Mouse (Mus musculus) neural tube, embryonic 11.5 days (tissue): ENCODE results near the gene Igf2bp3. TPM values are rescaled to one million over a fixed set of nuclear protein-coding genes. Genes with fewer than 3 reads are reported as not detected.

Experiments
- ATAC-seq: fragments of 200-750 bp; cut with Nextera tagmentation; 2 replicates; pipeline ENCODE4 v1.8.0; 2017; ENCODE audit warnings: moderate number of reproducible peaks, mild to moderate bottlenecking, moderate TSS enrichment, moderate library complexity; ENCODE audit not compliant: insufficient read depth, low FRiP score, low TSS enrichment
- DNase-seq: peaks from one replicate; pipeline ENCODE4 v3.0.0-alpha.2; 2015; ENCODE audit warnings: low spot score
- H3K27ac ChIP-seq: fragments of 300-500 bp; sonication (generic); 2 replicates; pipeline ENCODE4 v1.5.1; 2014; ENCODE audit warnings: low read depth, mild to moderate bottlenecking, low read length
- H3K27me3 ChIP-seq: fragments of 300-500 bp; sonication (generic); 2 replicates; pipeline ENCODE4 v1.6.1; 2014; ENCODE audit warnings: mild to moderate bottlenecking, low read length, mixed read lengths; ENCODE audit not compliant: control insufficient read depth, insufficient read depth
- H3K36me3 ChIP-seq: fragments of 300-500 bp; sonication (generic); 2 replicates; pipeline ENCODE4 v1.6.1; 2014; ENCODE audit warnings: mild to moderate bottlenecking, low read length, moderate library complexity, mixed read lengths; ENCODE audit not compliant: control insufficient read depth, insufficient read depth
- H3K4me1 ChIP-seq: fragments of 300-500 bp; sonication (generic); 2 replicates; pipeline ENCODE4 v1.6.1; 2014; ENCODE audit warnings: low read length, mixed read lengths; ENCODE audit not compliant: control insufficient read depth, insufficient read depth
- H3K4me2 ChIP-seq: fragments of 300-500 bp; sonication (generic); 2 replicates; pipeline ENCODE4 v1.6.1; 2014; ENCODE audit warnings: low read depth, mild to moderate bottlenecking, moderate library complexity
- H3K4me3 ChIP-seq: fragments of 300-500 bp; sonication (generic); 2 replicates; pipeline ENCODE4 v1.5.1; 2014; ENCODE audit warnings: low read depth, low read length
- H3K9ac ChIP-seq: fragments of 300-500 bp; sonication (generic); 2 replicates; pipeline ENCODE4 v1.6.1; 2014; ENCODE audit warnings: mild to moderate bottlenecking, low read length
- H3K9me3 ChIP-seq: fragments of 300-500 bp; sonication (generic); 2 replicates; pipeline ENCODE4 v1.6.1; 2016; ENCODE audit warnings: low read length; ENCODE audit not compliant: control insufficient read depth
- WGBS: fragments of 180-500 bp; shearing (Covaris S2); extraction: QIAGEN DNeasy Blood & Tissue Kit; methylation state at CpG from one replicate; pipeline ENCODE4 v1.1.7; 2014; 5-methylcytosine and 5-hydroxymethylcytosine counted together
- polyA plus RNA-seq: library from polyadenylated mRNA; unstranded; fragments of >200 nt; fragmentation: Nextera tagmentation; extraction: Ambion mirVana; gene quantifications from 2 replicates; pipeline ENCODE4 v1.2.1, GENCODE M21; 2014

The Igf2bp3 gene
- polyA plus RNA-seq, 1 experiment from 2014 or later: 130 TPM

GRCm38 (mm10) chr6:49173674-49174073 is 41.1 kb downstream of the Igf2bp3 start:
- Histone ChIP-seq H3K9me3 (no peaks in the 10 kb centered on the region), H3K4me2 (no peak overlapping the region), H3K4me3 (no peak overlapping the region), H3K4me1 (no peaks in the 10 kb centered on the region), H3K36me3 (no peaks in the 10 kb centered on the region), H3K27me3 (no peaks in the 10 kb centered on the region), H3K9ac (no peak overlapping the region), H3K27ac (no peak overlapping the region)
- DNase-seq (no peak), ATAC-seq (no peak)
- 85% methylated on average over 4 of the region's 4 CpGs for WGBS

- no peak for ATAC-seq
- no peaks in the 10 kb centered on the region for H3K4me1 ChIP-seq
- no peak overlapping the region for H3K4me2 ChIP-seq
- no peaks in the 10 kb centered on the region for H3K27me3 ChIP-seq
- no peak for DNase-seq
- WGBS: 82% methylated on average over 7 of the region's 7 CpGs
- H3K9me3 ChIP-seq: no peaks in the 10 kb centered on the region
- no peak overlapping the region for H3K4me3 ChIP-seq
- H3K36me3 ChIP-seq: no peaks in the 10 kb centered on the region
- H3K9ac ChIP-seq: no peak overlapping the region
- H3K27ac ChIP-seq: no peak overlapping the region
Measured at GRCm38 (mm10) chr6:49173265-49173664, 41.5 kb downstream of the Igf2bp3 start.

GRCm38 (mm10) chr6:49171216-49171615 is 43.5 kb downstream of the Igf2bp3 start:
- Histone ChIP-seq H3K36me3 (no peaks in the 10 kb centered on the region), H3K4me1 (no peaks in the 10 kb centered on the region), H3K9ac (no peak overlapping the region), H3K27ac (no peak overlapping the region), H3K4me2 (no peak overlapping the region), H3K4me3 (no peak overlapping the region), H3K9me3 (no peaks in the 10 kb centered on the region), H3K27me3 (no peaks in the 10 kb centered on the region)
- ATAC-seq (no peak), DNase-seq (no peak)
- 90% methylated on average over 5 of the region's 5 CpGs for WGBS

GRCm38 (mm10) chr6:49168648-49169047 is 46.1 kb downstream of the Igf2bp3 start:
- no peak for ATAC-seq
- DNase-seq: no peak
- Histone ChIP-seq H3K27me3 (no peaks in the 10 kb centered on the region), H3K4me2 (no peak overlapping the region), H3K27ac (no peak overlapping the region), H3K9me3 (no peaks in the 10 kb centered on the region), H3K9ac (no peak overlapping the region), H3K4me1 (peaks cover 6% of the 10 kb centered on the region), H3K4me3 (no peak overlapping the region), H3K36me3 (no peaks in the 10 kb centered on the region; the same call in 1 of the 2 replicates)
- 83% methylated on average over 3 of the region's 3 CpGs for WGBS

GRCm38 (mm10) chr6:49167406-49167805 is 47.4 kb downstream of the Igf2bp3 start:
- Histone ChIP-seq H3K4me1 (peaks cover 6% of the 10 kb centered on the region), H3K9me3 (no peaks in the 10 kb centered on the region), H3K9ac (no peak overlapping the region), H3K4me3 (no peak overlapping the region), H3K27me3 (no peaks in the 10 kb centered on the region), H3K36me3 (no peaks in the 10 kb centered on the region; the same call in 1 of the 2 replicates), H3K27ac (no peak overlapping the region), H3K4me2 (no peak overlapping the region)
- WGBS: 75% methylated on average over 4 of the region's 4 CpGs
- no peak for DNase-seq
- ATAC-seq: no peak

- ATAC-seq: no peak
- no peak overlapping the region for H3K4me3 ChIP-seq
- DNase-seq: no peak
- 91% methylated on average over 8 of the region's 8 CpGs for WGBS
- no peaks in the 10 kb centered on the region for H3K9me3 ChIP-seq
- H3K27ac ChIP-seq: no peak overlapping the region
- no peaks in the 10 kb centered on the region for H3K27me3 ChIP-seq
- no peak overlapping the region for H3K4me2 ChIP-seq
- H3K9ac ChIP-seq: no peak overlapping the region
- peaks cover 6% of the 10 kb centered on the region for H3K4me1 ChIP-seq
- no peaks in the 10 kb centered on the region; the same call in 1 of the 2 replicates for H3K36me3 ChIP-seq
Measured at GRCm38 (mm10) chr6:49166318-49166717, 48.4 kb downstream of the Igf2bp3 start.

- 92% methylated on average over 6 of the region's 6 CpGs for WGBS
- no peaks in the 10 kb centered on the region for H3K27me3 ChIP-seq
- no peak for ATAC-seq
- DNase-seq: no peak
- H3K9me3 ChIP-seq: no peaks in the 10 kb centered on the region
- no peak overlapping the region for H3K4me2 ChIP-seq
- no peak overlapping the region for H3K9ac ChIP-seq
- H3K36me3 ChIP-seq: no peaks in the 10 kb centered on the region; the same call in 1 of the 2 replicates
- no peak overlapping the region for H3K4me3 ChIP-seq
- peaks cover 6% of the 10 kb centered on the region for H3K4me1 ChIP-seq
- H3K27ac ChIP-seq: no peak overlapping the region
Measured at GRCm38 (mm10) chr6:49165855-49166254, 48.9 kb downstream of the Igf2bp3 start.

- 38% methylated on average over 6 of the region's 6 CpGs for WGBS
- no peak for ATAC-seq
- Histone ChIP-seq H3K4me2 (no peak overlapping the region), H3K9ac (no peak overlapping the region), H3K4me3 (no peak overlapping the region), H3K27me3 (no peaks in the 10 kb centered on the region), H3K4me1 (peaks cover 6% of the 10 kb centered on the region), H3K36me3 (no peaks in the 10 kb centered on the region; the same call in 1 of the 2 replicates), H3K9me3 (no peaks in the 10 kb centered on the region), H3K27ac (no peak overlapping the region)
- DNase-seq: peak; percentile 32
Measured at GRCm38 (mm10) chr6:49165101-49165500, 49.7 kb downstream of the Igf2bp3 start.

GRCm38 (mm10) chr6:49164701-49165100 is 50.1 kb downstream of the Igf2bp3 start:
- Histone ChIP-seq H3K4me2 (no peak overlapping the region), H3K27me3 (no peaks in the 10 kb centered on the region), H3K4me1 (peaks cover 6% of the 10 kb centered on the region), H3K36me3 (no peaks in the 10 kb centered on the region; the same call in 1 of the 2 replicates), H3K9me3 (no peaks in the 10 kb centered on the region), H3K4me3 (no peak overlapping the region), H3K9ac (no peak overlapping the region), H3K27ac (no peak overlapping the region)
- DNase-seq (no peak), ATAC-seq (no peak)
- 75% methylated on average over 11 of the region's 11 CpGs for WGBS
